Mouse (Mus musculus) T-helper 2 cell (primary cell): ENCODE data around the gene Phykpl.

Experiments
- in situ Hi-C: fragments of 300-600 bp; cut with MboI, MseI; formaldehyde crosslinking; loops from one replicate; pipeline ENCODE4 v1.15.1; 2025; ENCODE audit warnings: high pct_unique_total_duplicates

Gene Phykpl

DNA sequence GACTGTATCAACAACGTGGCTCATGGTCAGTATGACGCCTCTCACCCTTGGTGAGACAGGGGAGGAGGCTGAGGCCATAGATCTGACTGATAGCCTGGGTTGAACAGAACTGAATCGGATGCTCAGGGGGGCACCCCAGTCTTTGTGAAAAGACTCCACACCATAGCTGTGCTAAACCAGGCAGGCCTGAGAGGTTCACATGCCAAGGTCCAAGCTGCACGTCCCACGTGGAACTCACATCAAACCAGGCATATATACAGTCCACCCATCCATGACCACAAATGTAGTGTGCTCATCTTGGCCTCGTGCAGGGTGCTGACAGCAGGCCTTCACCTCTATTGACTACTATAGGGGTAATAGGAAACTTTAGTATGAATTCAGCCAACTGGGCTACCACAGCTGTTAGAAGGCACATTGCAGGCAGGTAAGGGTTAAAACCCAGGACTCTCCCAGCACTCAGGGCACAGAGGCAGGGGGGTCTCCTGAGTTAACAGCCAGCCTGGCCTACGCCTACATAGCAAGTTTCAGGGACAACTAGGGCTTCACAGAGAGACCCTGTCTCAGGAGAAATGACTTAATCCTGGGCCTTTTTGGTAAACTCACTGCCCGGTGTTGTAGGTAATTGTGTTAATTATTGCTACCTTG, 1.2 kb downstream of the Phykpl start:
- in situ Hi-C loops, result loop anchor here (10.0 to 25.0 kb wide), 3 partner anchors 1148 to 1702 kb away; partner anchors contain the start of genes Canx and Rufy1

DNA sequence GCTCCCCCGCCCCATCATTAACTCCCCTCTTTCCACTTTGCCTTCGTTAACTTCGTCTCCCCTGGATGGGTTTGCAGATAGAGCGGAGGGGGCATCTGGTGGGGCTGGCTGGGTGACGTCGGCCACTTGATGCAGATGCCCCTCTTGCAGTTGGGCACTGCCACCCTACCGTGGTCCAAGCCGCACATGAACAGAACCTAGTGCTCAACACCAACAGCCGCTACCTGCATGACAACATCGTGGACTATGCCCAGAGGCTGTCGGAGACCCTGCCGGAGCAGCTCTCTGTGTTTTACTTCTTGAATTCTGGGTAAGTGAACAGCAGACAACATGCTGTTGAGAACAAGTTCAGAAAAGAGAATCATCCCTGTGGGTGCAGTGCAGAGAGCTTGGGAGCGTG, 1.9 kb downstream of the Phykpl start:
- in situ Hi-C loops, result loop anchor here (10.0 to 25.0 kb wide), 3 partner anchors 1149 to 1701 kb away; partner anchors contain the start of genes Canx and Rufy1

DNA sequence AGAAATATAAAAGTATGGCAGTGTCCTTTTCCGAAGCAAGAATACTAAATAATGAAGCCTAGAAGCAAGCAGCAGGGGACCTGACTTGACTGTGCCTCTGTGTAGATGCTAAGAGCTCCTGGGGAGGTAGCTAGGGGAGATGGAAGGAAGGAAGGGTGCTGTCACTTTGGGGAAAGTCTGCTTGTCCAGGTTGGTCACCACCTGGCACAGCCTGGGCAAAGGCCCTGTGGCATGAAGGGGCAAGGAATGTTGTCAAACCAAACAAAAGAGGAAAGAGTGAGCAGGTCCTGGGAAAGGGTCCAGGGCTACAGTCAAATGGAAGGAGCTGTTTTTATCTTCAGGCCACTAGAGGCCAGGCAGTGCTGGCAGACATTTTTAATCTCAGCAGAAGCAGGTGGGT, 2.5 kb downstream of the Phykpl start:
- in situ Hi-C loops, result loop anchor here (10.0 to 25.0 kb wide), 3 partner anchors 1150 to 1700 kb away; partner anchors contain the start of genes Canx and Rufy1

DNA sequence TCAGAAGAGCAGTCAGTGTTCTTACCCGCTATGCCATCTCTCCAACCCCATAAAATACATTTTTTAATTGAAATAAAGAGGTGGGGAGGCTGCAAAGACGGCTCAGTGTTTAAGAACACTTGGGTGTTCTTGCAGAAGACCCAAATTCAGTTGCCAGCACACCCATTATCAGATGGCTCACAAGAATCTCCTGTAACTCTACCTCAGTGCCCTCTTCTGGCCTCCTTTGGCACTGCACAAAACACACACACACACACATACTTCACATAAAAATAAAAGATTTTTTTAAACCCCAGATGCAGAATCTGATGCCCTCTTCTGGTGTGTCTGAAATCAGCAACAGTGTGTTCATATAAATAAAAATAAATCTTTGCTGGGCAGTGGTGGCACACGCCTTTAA, 4.3 kb downstream of the Phykpl start:
- in situ Hi-C loops, result loop anchor here (10.0 to 25.0 kb wide), 3 partner anchors 1152 to 1698 kb away; partner anchors contain the start of genes Canx and Rufy1

DNA sequence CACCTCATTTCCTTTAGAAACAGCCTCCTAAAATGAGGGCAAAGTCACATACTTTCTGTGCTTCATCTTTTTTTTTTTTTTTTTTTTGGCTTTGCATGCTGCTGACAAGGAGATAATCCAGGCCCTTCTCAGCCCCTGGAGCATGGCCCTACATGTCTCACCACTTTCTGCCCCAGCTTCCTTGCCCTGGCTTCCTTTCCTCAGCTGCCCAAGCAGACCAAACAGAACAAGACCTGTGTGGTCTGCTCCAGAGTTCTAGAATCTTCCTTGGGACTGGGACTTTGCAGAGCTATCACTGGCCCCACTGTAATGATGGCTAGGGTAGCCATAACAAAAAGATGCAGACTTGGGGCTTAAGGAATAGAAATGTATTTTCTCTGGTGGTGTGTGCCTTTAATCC, 5.4 kb downstream of the Phykpl start:
- in situ Hi-C loops, result loop anchor here (25.0 kb wide), 2 partner anchors 1153 to 1697 kb away; partner anchors contain the start of gene Rufy1

DNA sequence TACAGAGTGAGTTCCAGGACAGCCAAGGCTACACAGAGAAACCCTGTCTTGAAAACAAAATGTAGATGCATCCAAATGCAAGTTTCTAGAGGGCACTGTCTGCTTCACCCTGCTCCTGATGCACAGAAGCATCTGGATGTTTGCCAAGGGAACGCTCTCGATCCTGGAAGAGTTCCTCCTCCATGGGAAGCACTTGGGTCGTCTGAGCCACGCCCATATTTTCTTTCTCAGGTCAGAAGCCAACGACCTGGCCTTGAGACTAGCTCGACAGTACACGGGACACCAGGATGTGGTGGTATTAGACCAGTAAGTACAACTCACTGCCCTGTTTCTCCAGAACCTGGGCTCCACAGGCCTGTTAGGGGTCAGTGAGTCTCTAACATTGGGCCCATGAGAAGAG, 6.6 kb downstream of the Phykpl start:
- in situ Hi-C loops, result loop anchor here (25.0 kb wide), 2 partner anchors 1154 to 1696 kb away; partner anchors contain the start of gene Rufy1

DNA sequence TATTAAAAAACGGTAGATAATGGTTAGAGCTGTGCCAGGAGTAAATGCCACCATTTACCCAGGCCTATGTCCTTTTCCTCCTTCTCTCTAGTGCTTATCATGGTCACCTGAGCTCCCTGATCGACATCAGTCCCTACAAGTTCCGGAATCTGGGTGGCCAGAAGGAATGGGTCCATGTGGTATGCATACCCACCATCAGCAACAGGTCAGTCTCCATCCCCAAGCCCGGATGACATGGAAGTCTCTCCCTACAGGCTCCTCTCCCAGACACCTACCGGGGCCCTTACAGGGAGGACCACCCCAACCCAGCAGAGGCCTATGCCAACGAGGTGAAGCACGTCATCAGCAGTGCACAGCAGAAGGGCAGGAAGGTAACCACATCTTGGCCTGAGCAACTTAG, 7.4 kb downstream of the Phykpl start:
- in situ Hi-C loops, result loop anchor here (25.0 kb wide), 2 partner anchors 1155 to 1695 kb away; partner anchors contain the start of gene Rufy1

DNA sequence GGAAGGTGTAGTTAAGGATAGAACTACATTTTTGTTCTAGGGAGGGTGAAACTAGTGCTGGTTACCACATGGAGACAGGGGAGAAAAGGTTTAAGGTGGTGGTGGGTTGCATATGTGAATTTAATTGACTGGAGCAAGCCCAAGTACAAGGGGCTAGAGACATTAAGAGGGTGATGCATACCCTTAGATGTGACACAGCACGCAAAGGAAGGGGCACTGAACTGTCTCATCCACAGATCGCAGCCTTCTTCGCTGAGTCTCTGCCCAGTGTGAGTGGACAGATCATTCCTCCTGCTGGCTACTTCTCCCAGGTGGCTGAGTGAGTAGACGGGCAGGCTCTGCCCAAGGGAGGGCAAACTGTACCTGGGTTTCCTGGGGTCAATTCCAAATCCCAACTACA, 8.8 kb downstream of the Phykpl start:
- in situ Hi-C loops, result loop anchor here (25.0 kb wide), 2 partner anchors 1156 to 1694 kb away; partner anchors contain the start of gene Rufy1

DNA sequence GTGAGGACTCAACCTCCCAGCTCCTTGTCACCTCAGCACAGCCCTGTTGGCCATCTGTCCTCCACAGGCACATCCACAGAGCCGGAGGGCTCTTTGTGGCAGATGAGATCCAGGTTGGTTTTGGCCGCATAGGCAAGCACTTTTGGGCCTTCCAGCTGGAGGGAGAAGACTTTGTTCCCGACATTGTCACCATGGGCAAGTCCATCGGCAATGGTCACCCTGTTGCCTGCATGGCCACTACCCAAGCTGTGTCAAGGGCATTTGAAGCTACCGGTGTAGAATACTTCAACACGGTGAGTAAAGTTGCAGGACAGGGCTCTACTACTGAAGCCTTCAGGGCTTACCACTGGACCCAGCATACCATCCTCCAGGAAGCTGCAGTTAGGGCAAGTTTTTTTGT, 9.3 kb downstream of the Phykpl start:
- in situ Hi-C loops, result loop anchor here (25.0 kb wide), 2 partner anchors 1157 to 1693 kb away; partner anchors contain the start of gene Rufy1

DNA sequence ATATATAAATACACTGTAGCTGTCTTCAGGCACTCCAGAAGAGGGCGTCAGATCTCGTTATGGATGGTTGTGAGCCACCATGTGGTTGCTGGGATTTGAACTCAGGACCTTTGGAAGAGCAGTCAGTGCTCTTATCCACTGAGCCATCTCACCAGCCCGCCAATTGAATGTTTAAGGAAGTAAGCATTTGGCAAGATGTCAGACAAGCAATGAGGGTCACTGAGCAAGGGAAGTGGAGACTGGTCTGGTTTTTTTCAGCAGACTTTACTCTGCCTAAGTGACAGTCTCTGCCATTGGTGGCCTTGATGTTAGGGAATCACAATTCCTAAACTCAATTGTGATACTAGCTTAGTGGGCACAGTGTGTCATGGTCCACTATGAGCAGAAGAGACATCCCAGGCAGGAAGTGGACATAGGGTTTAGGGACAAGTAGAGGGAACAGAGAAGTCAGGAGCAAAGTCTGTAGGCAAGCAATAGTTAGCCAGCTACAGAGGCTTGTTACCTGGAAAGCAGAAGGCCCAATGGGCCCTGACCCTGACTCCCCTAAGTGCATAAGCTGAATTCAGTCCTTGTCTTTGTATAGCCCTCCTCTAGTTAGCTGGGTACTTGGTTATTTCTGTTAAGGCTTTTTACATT, 10.3 kb downstream of the Phykpl start:
- in situ Hi-C loops, result loop anchor here (25.0 kb wide), 2 partner anchors 1158 to 1692 kb away; partner anchors contain the start of gene Rufy1

DNA sequence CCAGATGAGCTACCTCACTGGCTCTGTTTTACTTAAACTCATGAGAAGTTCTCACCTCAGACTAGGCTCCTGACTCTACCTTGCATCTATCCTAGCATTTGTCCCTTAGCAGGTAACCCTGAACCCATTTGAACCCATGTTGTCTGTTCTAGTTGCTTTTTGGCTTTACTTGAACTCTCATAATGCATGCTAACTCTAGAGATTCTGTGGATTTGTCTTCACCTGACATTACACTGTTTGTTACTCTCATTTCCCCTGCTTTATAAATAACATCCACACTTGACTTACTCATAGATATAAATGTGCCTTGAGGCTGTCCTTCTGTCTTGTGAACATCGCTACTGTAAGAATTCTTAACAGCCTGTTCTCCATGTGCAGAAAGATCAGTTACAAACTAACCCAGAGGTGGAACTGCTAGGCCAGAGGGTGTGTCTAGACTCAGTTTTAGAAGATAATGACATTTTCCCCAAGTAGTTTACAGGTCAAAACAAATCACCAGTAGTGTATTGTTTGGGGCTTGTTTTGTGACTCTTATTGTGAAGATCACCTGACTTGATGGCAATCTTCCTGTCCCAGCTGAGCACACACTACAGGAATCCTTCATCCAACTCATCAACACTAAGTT, 11.0 kb downstream of the Phykpl start:
- in situ Hi-C loops, result loop anchor here (25.0 kb wide), 2 partner anchors 1158 to 1692 kb away; partner anchors contain the start of gene Rufy1

DNA sequence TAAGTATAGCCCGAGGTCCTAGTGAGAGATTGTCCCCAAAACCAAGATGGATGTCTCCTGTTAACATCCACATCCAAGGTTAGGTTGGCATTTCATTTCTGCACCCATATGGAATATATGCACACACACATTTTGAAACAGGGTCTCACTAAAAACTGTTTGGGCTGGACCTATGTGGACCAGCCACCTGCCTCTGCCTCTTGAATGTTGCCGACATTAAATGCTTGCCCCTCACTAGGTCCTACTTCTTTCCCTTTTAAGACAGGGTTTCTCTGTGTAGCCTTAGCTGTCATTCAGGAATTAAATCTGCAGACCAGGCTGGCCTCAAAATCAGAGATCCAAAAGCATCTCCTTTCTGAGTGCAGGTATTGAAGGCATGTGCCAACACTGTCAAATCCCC, 13.0 kb downstream of the Phykpl start:
- in situ Hi-C loops, result loop anchor here (25.0 kb wide), 2 partner anchors 1160 to 1690 kb away; partner anchors contain the start of gene Rufy1

DNA sequence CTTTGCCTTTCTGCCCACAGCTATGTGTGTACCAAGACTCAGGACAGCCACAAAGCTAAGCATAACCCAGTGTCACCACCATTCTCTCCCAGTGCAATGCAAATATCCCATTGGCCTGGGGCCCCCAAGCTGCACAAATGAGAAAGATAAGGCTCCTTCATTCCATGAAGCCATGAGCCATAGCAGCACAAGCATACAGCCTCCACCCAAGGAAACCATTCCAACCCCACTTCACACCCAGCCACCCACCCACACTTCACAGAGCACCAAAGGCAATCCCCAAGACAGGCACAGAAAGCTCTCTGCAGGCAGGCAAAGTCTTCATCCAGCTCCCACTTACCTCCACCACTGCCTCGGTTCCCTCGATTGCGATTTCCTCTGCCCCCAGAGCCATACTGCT, 17.7 kb downstream of the Phykpl start:
- in situ Hi-C loops, result loop anchor here (10.0 kb wide), 1 partner anchor 1377 kb away; no protein-coding TSS in a partner anchor

DNA sequence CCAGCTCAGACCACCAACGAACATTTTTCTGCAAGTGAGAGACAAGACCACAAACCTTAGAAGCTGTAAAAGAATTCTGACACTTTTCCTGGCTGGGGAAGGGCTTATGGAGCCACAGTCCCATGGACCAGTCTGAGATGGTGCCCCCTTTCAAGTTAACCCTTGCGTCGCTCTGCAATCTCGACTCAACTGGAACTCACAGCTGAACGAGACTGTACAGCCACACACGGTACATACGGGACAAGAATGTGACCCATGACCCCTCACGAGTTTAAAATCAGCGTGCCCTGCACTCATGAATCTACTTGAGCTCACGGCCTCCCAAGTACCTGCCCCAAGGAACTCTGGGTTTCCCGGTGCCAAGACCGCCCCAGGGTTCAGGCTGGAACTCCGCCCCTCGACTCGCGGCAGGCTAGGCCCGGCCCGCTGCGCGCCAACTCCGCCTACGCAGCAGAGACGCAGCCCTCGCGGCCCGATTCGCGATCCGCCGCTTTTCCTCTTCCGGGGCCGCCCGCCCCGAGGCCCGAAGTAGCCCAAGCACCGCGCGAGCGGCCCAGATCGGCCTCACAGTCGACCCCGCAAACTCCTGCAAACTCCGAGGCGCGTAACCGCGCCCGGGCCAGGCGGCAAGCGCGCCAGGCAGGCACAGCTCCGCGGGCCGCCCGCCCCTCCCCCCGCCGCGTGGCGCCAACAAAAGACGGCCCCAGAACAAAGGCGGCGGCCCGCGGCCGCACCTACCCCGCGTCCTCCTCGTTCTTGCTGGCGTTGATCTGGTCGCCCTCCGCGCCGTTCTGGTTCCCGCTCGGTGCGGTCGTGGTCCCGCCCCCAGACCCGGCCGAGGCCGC, 21.3 kb downstream of the Phykpl start:
- in situ Hi-C loops, result loop anchor here (10.0 kb wide), 1 partner anchor 1381 kb away; no protein-coding TSS in a partner anchor

DNA sequence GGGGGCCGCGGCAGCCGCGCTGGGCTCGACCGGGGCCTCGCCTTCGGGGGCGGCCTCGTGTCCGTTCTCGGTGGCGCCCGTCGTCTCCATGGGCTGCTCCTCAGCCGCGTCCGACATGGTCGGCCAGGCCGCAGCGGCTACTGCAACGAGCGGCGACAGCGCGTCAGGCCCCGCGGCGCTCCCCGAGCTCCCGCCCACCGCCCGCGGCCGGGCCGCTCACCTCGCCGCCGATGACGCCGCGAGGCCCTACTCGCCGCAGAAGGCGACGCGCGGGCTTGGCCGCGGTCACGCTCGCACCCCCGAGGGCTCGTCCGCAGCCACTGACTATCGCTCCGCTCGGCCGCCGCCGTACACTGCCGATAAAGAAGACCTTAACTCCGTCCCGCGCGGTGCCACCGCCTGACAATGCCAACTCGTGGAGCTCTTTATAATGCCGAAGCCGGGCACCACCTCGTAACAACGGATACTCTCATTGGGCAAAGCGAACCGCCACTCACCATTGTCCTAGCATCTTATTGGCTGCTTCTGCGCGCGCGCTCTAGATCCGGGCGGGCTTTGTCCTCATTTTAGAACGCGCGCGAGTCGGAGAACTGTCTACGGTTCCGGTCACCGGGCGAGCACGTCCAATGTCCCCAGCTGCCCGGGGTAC, 22.0 kb downstream of the Phykpl start, which contains the start of gene Hnrnpab:
Hnrnpab (minus strand) TSS at position 401 of the 649 bp plus-strand sequence.
- in situ Hi-C loops, result loop anchor here (10.0 kb wide), 1 partner anchor 1382 kb away; no protein-coding TSS in a partner anchor

DNA sequence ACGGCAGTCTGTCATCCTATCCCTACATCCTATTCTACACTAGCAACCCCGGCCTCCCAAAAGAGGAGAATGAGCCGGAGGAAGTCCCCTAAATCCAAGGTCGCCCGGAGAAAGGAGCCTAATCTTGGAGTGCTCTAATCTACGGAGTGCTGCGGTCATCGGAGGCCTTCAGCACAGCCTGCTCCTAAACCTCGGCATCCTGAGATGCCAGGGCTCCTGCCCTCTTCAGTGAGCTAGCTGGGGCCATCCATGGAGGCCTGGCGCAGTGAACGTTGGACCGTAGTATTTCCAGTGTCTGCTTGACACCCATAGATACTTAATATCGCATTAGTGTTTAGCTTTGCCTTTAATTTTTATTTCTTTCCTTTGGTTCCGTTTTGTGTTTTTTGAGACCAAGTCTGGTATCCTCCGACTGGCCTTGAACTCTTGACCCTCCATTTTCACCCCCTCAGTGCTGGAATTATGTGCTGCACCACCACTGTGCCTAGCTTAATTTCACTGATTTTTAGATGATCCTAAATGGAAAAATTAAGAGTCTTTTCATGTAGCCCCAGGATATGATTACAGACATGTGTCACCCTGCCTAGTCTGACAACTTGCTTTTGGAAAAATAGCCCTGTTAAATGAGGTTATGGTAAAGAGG, 22.7 kb downstream of the Phykpl start:
- in situ Hi-C loops, result loop anchor here (10.0 kb wide), 1 partner anchor 1382 kb away; no protein-coding TSS in a partner anchor

DNA sequence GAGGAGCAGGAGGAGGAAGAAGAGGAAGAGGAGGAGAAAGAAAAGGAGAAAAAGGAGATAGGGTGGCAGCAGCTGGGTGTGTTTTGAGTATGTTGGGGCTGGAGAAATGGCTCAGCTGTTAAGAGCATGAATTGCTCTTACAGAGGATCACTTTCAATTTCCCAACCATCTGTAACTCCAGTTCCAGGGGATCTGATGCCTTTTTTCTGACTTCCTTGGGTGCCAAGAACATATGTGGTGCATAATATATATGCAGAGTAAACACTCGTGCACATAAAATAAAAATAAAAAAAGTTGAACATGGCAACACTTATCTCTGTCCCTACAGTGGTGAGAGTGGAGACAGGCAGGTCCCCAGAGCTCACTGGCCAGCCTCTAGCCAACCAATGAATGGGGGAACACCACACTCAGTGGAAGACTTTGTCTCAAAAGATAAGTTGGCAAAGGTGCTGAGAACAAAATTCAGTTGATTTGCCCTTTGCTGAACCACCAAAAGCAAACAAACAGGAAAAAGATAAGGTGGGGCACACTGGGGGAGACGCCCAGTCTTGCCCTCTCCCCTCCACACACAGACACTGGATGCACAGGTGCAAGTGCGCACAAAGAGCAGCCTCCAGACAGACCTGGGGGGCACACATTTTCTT, 24.8 kb downstream of the Phykpl start:
- in situ Hi-C loops, result loop anchor here (10.0 kb wide), 1 partner anchor 1385 kb away; no protein-coding TSS in a partner anchor

DNA sequence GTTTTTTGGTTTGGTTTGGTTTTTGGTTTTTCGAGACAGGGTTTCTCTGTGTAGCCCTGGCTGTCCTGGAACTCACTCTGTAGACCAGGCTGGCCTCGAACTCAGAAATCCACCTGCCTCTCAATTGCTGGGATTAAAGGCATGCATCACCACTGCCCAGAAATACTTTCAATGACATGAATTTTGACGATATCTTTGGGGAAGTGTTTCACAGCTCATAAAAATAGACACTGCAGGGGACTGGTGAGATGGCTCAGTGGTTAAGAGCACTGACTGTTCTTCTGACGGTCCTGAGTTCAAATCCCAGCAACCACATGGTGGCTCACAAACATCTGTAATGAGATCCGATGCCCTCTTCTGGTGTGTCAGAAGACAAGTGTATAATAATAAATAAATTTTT, 25.4 kb downstream of the Phykpl start:
- in situ Hi-C loops, result loop anchor here (10.0 kb wide), 1 partner anchor 1385 kb away; no protein-coding TSS in a partner anchor

DNA sequence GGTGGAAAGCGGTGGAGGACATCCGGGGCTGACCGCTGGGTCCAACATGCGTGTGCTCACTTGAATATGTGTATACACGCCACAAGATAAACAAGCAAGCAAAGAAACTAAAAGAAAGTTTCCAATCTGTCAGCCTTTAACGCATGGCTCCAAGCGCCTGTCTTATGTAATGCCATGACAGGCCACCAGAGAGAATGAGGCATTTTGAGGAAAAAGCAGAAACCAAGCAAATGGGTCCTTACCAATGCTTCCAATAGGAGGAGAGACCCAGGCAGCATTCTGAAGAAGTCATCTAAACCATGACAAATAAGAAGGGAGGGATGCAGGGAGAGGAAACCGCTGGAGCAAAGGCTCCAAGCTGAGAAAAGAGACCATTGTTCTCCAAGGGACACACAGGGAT, 29.7 kb downstream of the Phykpl start:
- in situ Hi-C loops, result no loop called here
